Mouse (Mus musculus) ES-E14 (cell line): ENCODE data around the gene Ppm1h.

ENCODE experiments used
- CHD2 ChIP-seq: IDR thresholded peaks from 2 replicates; pipeline ENCODE4 v1.6.1; 2014; ENCODE audit warnings: mild to moderate bottlenecking, low read depth, low read length, inconsistent platforms
- HCFC1 ChIP-seq: IDR thresholded peaks from 2 replicates; pipeline ENCODE4 v1.6.1; 2012; ENCODE audit warnings: low read length, inconsistent platforms, borderline replicate concordance; ENCODE audit not compliant: insufficient read depth
- MAFK ChIP-seq: IDR thresholded peaks from 2 replicates; pipeline ENCODE4 v1.6.1; 2014; ENCODE audit warnings: mild to moderate bottlenecking, low read depth, low read length, inconsistent platforms; ENCODE audit not compliant: insufficient read depth
- ZC3H11A ChIP-seq: IDR thresholded peaks from 2 replicates; pipeline ENCODE4 v1.6.1; 2012; ENCODE audit warnings: low read depth, mild to moderate bottlenecking, inconsistent platforms, low read length, borderline replicate concordance
- ZNF384 ChIP-seq: IDR thresholded peaks from 2 replicates; pipeline ENCODE4 v1.6.1; 2012; ENCODE audit warnings: low read depth, low read length, inconsistent platforms

- TF ChIP-seq MAFK = no peak
- no peak for TF ChIP-seq ZC3H11A
- TF ChIP-seq CHD2 = no peak
- TF ChIP-seq ZNF384 = no peak
- no peak for TF ChIP-seq HCFC1
These were observed 2.0 kb downstream of the Ppm1h start for GRCm38 (mm10) chr10:122680387-122681084.
